Mouse (Mus musculus): ENCODE results near the gene Tmigd3.
A peak's percentile ranks its signal among the peaks of the same experiment; 100 is the strongest.

Gene Tmigd3

GRCm38 (mm10) chr3:105877252-105877803 is 6.6 kb downstream of the Tmigd3 start:
- DNase-seq = no peak

- DNase-seq = no peak
Measured at GRCm38 (mm10) chr3:105877919-105878318, 7.2 kb downstream of the Tmigd3 start.

GRCm38 (mm10) chr3:105878751-105879150 is 8.0 kb downstream of the Tmigd3 start:
- DNase-seq = no peak

- no peak for DNase-seq
Measured at GRCm38 (mm10) chr3:105880419-105880818, 9.7 kb downstream of the Tmigd3 start.

- DNase-seq = no peak
Measured at GRCm38 (mm10) chr3:105882105-105882504, 11.4 kb downstream of the Tmigd3 start.

GRCm38 (mm10) chr3:105883111-105883510 is 12.4 kb downstream of the Tmigd3 start:
- no peak for DNase-seq

GRCm38 (mm10) chr3:105888961-105889360 is 18.3 kb downstream of the Tmigd3 start:
- no peak for DNase-seq

- no peak for DNase-seq
Measured at GRCm38 (mm10) chr3:105890220-105890619, 19.5 kb downstream of the Tmigd3 start.

- DNase-seq = no peak
Measured at GRCm38 (mm10) chr3:105891141-105891540, 20.4 kb downstream of the Tmigd3 start.

GRCm38 (mm10) chr3:105891760-105892571 is 21.3 kb downstream of the Tmigd3 start:
- DNase-seq = no peak

- DNase-seq = no peak
Measured at GRCm38 (mm10) chr3:105892572-105893495, 22.1 kb downstream of the Tmigd3 start.

- DNase-seq = peak; percentile 54
Measured at GRCm38 (mm10) chr3:105893941-105894391, 23.3 kb downstream of the Tmigd3 start.

- no peak for DNase-seq
Measured at GRCm38 (mm10) chr3:105894601-105895592, 24.2 kb downstream of the Tmigd3 start.

- no peak for DNase-seq
Measured at GRCm38 (mm10) chr3:105896811-105897210, 26.1 kb downstream of the Tmigd3 start.

GRCm38 (mm10) chr3:105898325-105898724 is 27.6 kb downstream of the Tmigd3 start:
- DNase-seq = no peak

GRCm38 (mm10) chr3:105898861-105899260 is 28.2 kb downstream of the Tmigd3 start:
- no peak for DNase-seq

- DNase-seq = peak; percentile 83
Measured at GRCm38 (mm10) chr3:105899394-105900147, 28.9 kb downstream of the Tmigd3 start.

GRCm38 (mm10) chr3:105900266-105900665 is 29.6 kb downstream of the Tmigd3 start:
- DNase-seq = no peak

GRCm38 (mm10) chr3:105900716-105901115 is 30.0 kb downstream of the Tmigd3 start:
- DNase-seq = no peak

- no peak for DNase-seq
Measured at GRCm38 (mm10) chr3:105901468-105901867, 30.8 kb downstream of the Tmigd3 start.

- no peak for DNase-seq
Measured at GRCm38 (mm10) chr3:105904213-105904612, 33.5 kb downstream of the Tmigd3 start.
